Mouse (Mus musculus) MN1 (cell line): ENCODE results near the gene Lancl2.

Experiments
- DNase-seq: peaks from one replicate; pipeline ENCODE4 v3.0.0-alpha.2; 2016; ENCODE audit warnings: low spot score

Gene Lancl2

GRCm38 (mm10) chr6:57767112-57767868 is 65.0 kb downstream of the Lancl2 start:
- no peak for DNase-seq

- no peak for DNase-seq
These were observed 66.7 kb downstream of the Lancl2 start for GRCm38 (mm10) chr6:57768948-57769525.

- DNase-seq: no peak
These were observed 68.3 kb downstream of the Lancl2 start for GRCm38 (mm10) chr6:57770467-57771190.

GRCm38 (mm10) chr6:57773792-57774191 is 71.5 kb downstream of the Lancl2 start:
- DNase-seq: no peak

- DNase-seq: no peak
These were observed 78.0 kb downstream of the Lancl2 start for GRCm38 (mm10) chr6:57780359-57780758.

GRCm38 (mm10) chr6:57782658-57783057 is 80.3 kb downstream of the Lancl2 start:
- DNase-seq: no peak

- DNase-seq: no peak
These were observed 81.9 kb downstream of the Lancl2 start for GRCm38 (mm10) chr6:57784251-57784650.

- DNase-seq: no peak
These were observed 85.0 kb downstream of the Lancl2 start for GRCm38 (mm10) chr6:57787376-57787775.
